Mouse (Mus musculus): ENCODE data around the gene Ak2.
A peak's percentile ranks its signal among the peaks of the same experiment; 100 is the strongest.

Gene Ak2

DNA sequence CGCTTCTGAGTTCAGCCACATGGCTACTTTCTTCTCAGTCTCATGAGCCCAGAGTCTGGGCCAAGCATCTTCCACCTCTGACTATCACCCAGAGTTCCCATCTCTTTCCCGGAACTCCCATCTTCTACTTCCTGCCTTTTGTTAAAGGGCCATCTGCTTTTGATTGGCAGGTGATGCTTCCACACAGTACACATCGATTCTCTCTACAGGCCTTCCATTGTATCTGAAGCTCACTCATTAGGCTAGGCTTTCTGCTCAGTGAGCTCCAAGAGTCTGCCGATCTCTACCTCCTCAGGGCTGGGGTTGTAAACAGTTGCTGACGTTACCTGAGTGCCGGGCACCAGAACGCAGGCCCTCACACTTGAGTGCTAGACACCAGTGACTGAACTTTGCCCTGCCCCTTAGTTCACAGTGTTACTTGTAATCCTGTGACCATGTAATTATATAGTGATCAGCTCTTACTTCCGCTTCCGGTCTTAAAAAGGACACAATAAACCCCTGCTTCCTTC, at the start of gene Ak2:
Gene Ak2 (plus strand): TSS at position 459 of the 509 bp plus-strand sequence.
- DNase-seq (ENCODE audit: low read depth, low spot score), result peak; percentile 51

DNA sequence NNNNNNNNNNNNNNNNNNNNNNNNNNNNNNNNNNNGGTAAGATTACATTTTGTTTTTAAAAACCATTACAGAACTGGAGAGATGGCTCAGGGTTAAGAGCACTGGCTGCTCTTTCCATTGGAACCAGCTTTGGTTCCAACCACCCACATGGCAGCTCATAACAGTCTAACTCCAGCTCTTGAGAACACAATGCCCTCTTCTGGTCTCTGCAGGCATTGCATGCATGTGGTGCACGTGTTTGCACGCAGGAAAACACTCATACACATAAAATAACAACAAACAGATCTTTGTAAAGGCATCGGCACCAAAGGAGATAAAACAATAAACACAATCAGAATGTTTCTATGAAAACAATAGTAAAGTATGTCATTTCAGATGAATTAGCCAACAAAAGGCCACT, 49.4 kb upstream of the Ak2 start:
- DNase-seq (ENCODE audit: low read depth, low spot score), result peak; percentile 70

- DNase-seq (ENCODE audit: low read depth, low spot score), result no peak
These were observed 45.0 kb upstream of the Ak2 start for GRCm38 (mm10) chr4:128946736-128947135.

- DNase-seq (ENCODE audit: low read depth, low spot score), result peak; percentile 77
These were observed 44.3 kb upstream of the Ak2 start for GRCm38 (mm10) chr4:128947326-128947933.

DNA sequence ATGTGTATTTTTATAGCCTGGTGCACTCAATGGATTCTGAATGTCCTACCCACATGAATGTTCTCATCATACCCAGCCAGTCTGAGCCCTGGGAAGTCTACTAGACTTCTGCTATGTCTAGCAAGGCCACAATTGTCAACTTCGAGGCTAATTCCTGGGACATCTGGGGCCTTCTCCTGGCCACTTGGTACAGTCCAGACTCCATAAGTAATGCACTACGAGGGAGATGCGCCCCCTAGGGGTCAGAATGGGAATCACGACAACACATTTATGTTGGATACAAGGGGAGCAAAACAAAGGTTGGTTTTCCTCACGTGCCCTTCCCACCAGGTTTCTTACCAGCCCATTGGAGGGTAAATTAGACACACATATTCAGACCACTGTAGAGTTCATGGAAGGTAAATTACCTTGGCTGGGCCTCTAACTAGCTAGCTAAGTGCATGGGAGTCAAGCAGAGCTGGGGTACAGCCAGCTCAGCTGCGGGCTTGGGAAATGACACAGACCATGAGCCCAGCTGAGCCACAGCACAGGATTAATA, 43.6 kb upstream of the Ak2 start:
- peak; percentile 82 for DNase-seq (ENCODE audit: low read depth, low spot score)

DNA sequence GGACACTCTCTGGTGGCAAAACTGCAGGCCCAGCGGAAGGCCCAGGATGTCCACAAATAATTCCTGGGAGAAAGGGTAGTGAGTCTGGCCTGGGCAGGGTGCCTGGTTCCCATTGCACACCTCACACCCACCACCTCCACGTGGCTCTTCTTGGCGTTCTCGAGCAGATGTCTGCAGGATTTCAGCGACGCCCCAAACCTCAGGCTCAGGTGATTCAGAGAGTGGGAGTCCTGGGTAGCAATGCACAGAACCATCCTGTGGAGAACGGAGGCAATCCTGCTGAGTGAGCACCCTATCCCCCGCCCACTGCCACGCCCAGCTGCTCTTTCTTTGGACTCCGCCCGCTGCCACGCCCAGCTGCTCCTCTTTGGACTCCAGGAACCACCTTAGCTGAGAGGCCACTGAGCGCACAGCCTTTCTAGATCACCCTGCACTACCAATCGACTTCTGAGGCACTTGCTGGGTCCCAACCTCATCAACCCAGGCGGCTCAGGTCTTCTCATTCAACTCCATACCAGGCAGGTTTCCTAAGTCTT, 42.2 kb upstream of the Ak2 start:
- peak; percentile 86 for DNase-seq (ENCODE audit: low read depth, low spot score)

GRCm38 (mm10) chr4:128950461-128950860, 41.3 kb upstream of the Ak2 start:
- no peak for DNase-seq (ENCODE audit: low read depth, low spot score)

DNA sequence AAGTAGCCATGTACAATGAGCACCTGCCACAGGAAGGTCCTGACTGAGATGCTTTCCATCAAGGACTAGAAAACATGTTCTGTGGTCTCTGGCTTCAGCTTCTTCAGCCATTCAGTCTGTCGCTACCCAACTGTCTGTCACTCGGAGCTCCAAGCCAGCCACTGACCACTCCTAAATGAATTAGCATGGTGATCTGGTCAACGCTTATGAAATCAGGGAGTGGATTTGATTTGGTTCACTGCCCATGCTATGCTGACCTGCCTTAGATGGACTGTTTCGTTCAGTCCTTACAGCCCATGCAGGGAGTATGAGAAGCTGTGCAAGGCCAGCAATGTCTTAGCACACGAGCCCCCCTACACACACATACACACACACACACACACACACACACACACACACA, 37.9 kb upstream of the Ak2 start:
- no peak for DNase-seq (ENCODE audit: low read depth, low spot score)

GRCm38 (mm10) chr4:128957155-128957911, 34.4 kb upstream of the Ak2 start:
- peak; percentile 93 for DNase-seq (ENCODE audit: low read depth, low spot score)

- DNase-seq (ENCODE audit: low read depth, low spot score), result no peak
These were observed 33.6 kb upstream of the Ak2 start for GRCm38 (mm10) chr4:128958156-128958555.

DNA sequence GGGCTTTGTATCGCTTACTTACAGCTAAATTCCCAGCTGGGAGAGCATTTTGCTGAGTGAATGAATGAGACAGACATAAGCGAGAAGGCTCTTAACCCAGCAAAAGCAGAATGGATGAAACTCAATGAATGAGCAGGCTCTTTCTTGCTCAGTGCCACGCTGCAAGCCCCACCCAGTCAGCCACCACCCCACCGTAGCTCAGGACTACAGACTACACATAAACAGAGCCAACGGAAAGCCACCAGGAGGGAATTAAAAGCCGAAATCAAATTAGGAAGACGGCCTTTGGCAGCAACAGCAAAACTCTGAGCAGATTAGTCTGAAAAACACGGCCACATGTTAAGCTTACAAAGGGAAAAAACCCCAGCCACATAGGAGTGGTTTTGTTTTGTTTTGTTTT, 32.9 kb upstream of the Ak2 start:
- no peak for DNase-seq (ENCODE audit: low read depth, low spot score)

DNA sequence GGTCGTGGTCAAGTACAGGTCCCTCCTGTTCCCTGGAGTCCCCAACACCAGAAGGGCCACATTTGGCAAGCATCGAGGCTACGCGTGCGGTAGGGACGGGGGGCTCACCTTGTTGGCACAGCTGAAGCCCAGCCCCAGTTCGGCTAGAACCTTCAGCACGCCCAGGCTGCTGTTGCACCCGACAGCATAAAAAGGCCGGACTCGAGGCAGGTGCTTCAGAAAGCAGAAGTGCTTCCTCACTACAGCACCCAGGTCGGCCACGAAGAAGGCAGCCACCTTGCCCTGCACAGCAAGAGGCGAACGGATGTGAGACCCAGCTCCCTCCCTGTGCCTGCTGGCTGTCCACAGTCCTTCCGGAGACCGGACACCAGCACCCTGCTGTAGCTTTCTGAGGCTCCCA, 32.1 kb upstream of the Ak2 start:
- DNase-seq (ENCODE audit: low read depth, low spot score), result no peak

- no peak for DNase-seq (ENCODE audit: low read depth, low spot score)
These were observed 30.3 kb upstream of the Ak2 start for GRCm38 (mm10) chr4:128961301-128962028.

GRCm38 (mm10) chr4:128962029-128962925, 29.5 kb upstream of the Ak2 start, which contains the start of gene Azin2:
TSS of gene Azin2 (minus strand) at chr4:128962442.
- peak; percentile 94 for DNase-seq (ENCODE audit: low read depth, low spot score)

GRCm38 (mm10) chr4:128962926-128963290, 28.9 kb upstream of the Ak2 start:
- DNase-seq (ENCODE audit: low read depth, low spot score), result no peak

- no peak for DNase-seq (ENCODE audit: low read depth, low spot score)
These were observed 25.0 kb upstream of the Ak2 start for GRCm38 (mm10) chr4:128966751-128967150.

GRCm38 (mm10) chr4:128969081-128969480, 22.7 kb upstream of the Ak2 start:
- DNase-seq (ENCODE audit: low read depth, low spot score), result no peak

GRCm38 (mm10) chr4:128969607-128970416, 21.9 kb upstream of the Ak2 start:
- no peak for DNase-seq (ENCODE audit: low read depth, low spot score)

GRCm38 (mm10) chr4:128970417-128970807, 21.3 kb upstream of the Ak2 start:
- no peak for DNase-seq (ENCODE audit: low read depth, low spot score)
